In genomic region chr5:123843816-123844215, GRCm38 (mm10) we compare ENCODE assay signal across 29 mouse cellular contexts. TPM values are rescaled to one million over a fixed set of nuclear protein-coding genes. Genes with fewer than 3 reads are reported as not detected.
DNase-seq lines count a peak whose midpoint lies in the region; ATAC-seq and TF ChIP-seq lines count a peak whose summit lies in the region.
"Had no signal": no experiment of that assay in that cellular context is flagged by ENCODE, and none has a peak within 500 bp of the region (broad histone marks: within the 10 kb centered on the region; RNA-seq: fewer than 3 reads in every experiment).

No protein-coding gene starts in this region.

- ATAC-seq in hindbrain, postnatal 0 days = no peak
- ATAC-seq: activated CD4-positive, CD25-positive, alpha-beta regulatory T cell, adult 4 months; forebrain, embryonic 16.5 days; liver, postnatal 0 days; lung, postnatal 0 days had no signal

- WGBS in hindbrain, postnatal 0 days = 21% methylated on average over 4 of the region's 4 CpGs
- 45% methylated on average over 4 of the region's 4 CpGs for WGBS in hindbrain, embryonic 10.5 days

- no peak for TF ChIP-seq POLR2A in brain, embryonic 14.5 days (IDR thresholded peaks at IDR 0.05; ENCODE audit: borderline replicate concordance, extremely low read depth, insufficient read depth, insufficient read length, poor library complexity, severe bottlenecking)

- no peak overlapping the region for H3K4me2 ChIP-seq in hindbrain, postnatal 0 days (ENCODE audit: low read depth, low read length)
- H3K4me2 ChIP-seq: heart, embryonic 13.5 days; hindbrain, embryonic 14.5 days; liver, embryonic 11.5 days had no signal

- DNase-seq in hindbrain, postnatal 0 days (ENCODE audit: low spot score) = peak; percentile 46
- no peak for DNase-seq in hindbrain, embryonic 10.5 days (ENCODE audit: low spot score)
- peak; percentile 27 for DNase-seq in kidney, postnatal 10 days
- no peak for DNase-seq in kidney, postnatal 4 days
- DNase-seq in 3T3-L1 (ENCODE audit: low read depth, low spot score) = peak; percentile 32
- peak; percentile 40 for DNase-seq in brain, embryonic 14.5 days (ENCODE audit: low read depth)
- DNase-seq in layer of hippocampus, postnatal 14 days (ENCODE audit: low spot score in 2 of 2) = no peak
- DNase-seq: adrenal gland, postnatal 36 days; cerebellum, adult 18-20 months; cerebellum, postnatal 14 days; gastrocnemius, postnatal 14 days; kidney, adult 8-10 months; liver, postnatal 0 days; spleen, adult 18-20 months; thymus, adult 18-20 months; thymus, postnatal 4 days had no signal

- H3K4me1 ChIP-seq in hindbrain, postnatal 0 days (ENCODE audit: insufficient read depth, low read length) = no peaks in the 10 kb centered on the region
- no peaks in the 10 kb centered on the region for H3K4me1 ChIP-seq in hindbrain, embryonic 10.5 days (replicated peaks)
- H3K4me1 ChIP-seq: limb, embryonic 10.5 days had no signal

- H3K9ac ChIP-seq in hindbrain, postnatal 0 days (replicated peaks; ENCODE audit: low read length) = no peak overlapping the region
- H3K9ac ChIP-seq: heart, embryonic 13.5 days; hindbrain, embryonic 14.5 days; liver, postnatal 0 days had no signal

- H3K4me3 ChIP-seq in hindbrain, postnatal 0 days (ENCODE audit: low read length) = no peak overlapping the region
- H3K4me3 ChIP-seq in hindbrain, embryonic 10.5 days = no peak overlapping the region
- H3K4me3 ChIP-seq: forebrain, embryonic 10.5 days; heart, embryonic 13.5 days; limb, embryonic 10.5 days had no signal

- TF ChIP-seq CTCF in hindbrain, postnatal 0 days (IDR thresholded peaks at IDR 0.05; ENCODE audit: low read depth) = no peak
- TF ChIP-seq CTCF in brain, embryonic 14.5 days (IDR thresholded peaks at IDR 0.05; ENCODE audit: borderline replicate concordance, extremely low read depth, insufficient read depth, insufficient read length) = no peak

- no peaks in the 10 kb centered on the region for H3K27me3 ChIP-seq in hindbrain, postnatal 0 days (ENCODE audit: insufficient read depth, low read length)
- no peaks in the 10 kb centered on the region for H3K27me3 ChIP-seq in hindbrain, embryonic 10.5 days (ENCODE audit: insufficient read depth, poor library complexity, severe bottlenecking)
- H3K27me3 ChIP-seq: heart, embryonic 13.5 days had no signal

- H3K27ac ChIP-seq in hindbrain, postnatal 0 days = no peak overlapping the region
- no peak overlapping the region for H3K27ac ChIP-seq in hindbrain, embryonic 10.5 days
- H3K27ac ChIP-seq: forebrain, embryonic 10.5 days; heart, embryonic 13.5 days; hindbrain, embryonic 14.5 days; limb, embryonic 10.5 days; macrophage had no signal

- no peaks in the 10 kb centered on the region for H3K36me3 ChIP-seq in hindbrain, postnatal 0 days (ENCODE audit: insufficient read depth, low read length)
- H3K36me3 ChIP-seq in hindbrain, embryonic 10.5 days = no peaks in the 10 kb centered on the region
- H3K36me3 ChIP-seq: forebrain, embryonic 10.5 days; heart, embryonic 13.5 days; limb, embryonic 10.5 days had no signal

- H3K9me3 ChIP-seq in hindbrain, postnatal 0 days (ENCODE audit: low read length) = no peaks in the 10 kb centered on the region
- no peaks in the 10 kb centered on the region for H3K9me3 ChIP-seq in hindbrain, embryonic 10.5 days
- H3K9me3 ChIP-seq: forebrain, embryonic 10.5 days; heart, embryonic 13.5 days; limb, embryonic 10.5 days had no signal

RNA-seq across cellular contexts. Expression of gene Hcar2, which starts 21.5 kb away (rescaled TPM):
- not detected in 2 replicates for total RNA-seq in hindbrain, postnatal 0 days (2014; rRNA removed)
- not detected in 2 replicates for polyA plus RNA-seq in hindbrain, postnatal 0 days (2015; fragmentation: Nextera tagmentation; extraction: Ambion mirVana)
- polyA plus RNA-seq in hindbrain, embryonic 10.5 days (2016; fragmentation: Nextera tagmentation; extraction: Ambion mirVana) = 0.08 TPM in 1 of 2 replicates, not detected in the other
- polyA plus RNA-seq in brain, embryonic 14.5 days (2012; rRNA removed) = 0.07 and 0.30 TPM in 2 replicates
- under 1 TPM in 1 of 2 experiments, not detected in 1; 0.19 TPM for total RNA-seq in layer of hippocampus, postnatal 14 days (2021)
- total RNA-seq: gastrocnemius, postnatal 14 days had no signal
- polyA plus RNA-seq: activated CD4-positive, CD25-positive, alpha-beta regulatory T cell, adult 4 months; C2C12; embryonic facial prominence, embryonic 11.5 days; forebrain, embryonic 10.5 days; forebrain, embryonic 16.5 days; hindbrain, embryonic 14.5 days; limb, embryonic 10.5 days; liver, embryonic 11.5 days had no signal

RNA-seq across cellular contexts. Expression of gene Hcar1, which starts 36.0 kb away (rescaled TPM):
- total RNA-seq in hindbrain, postnatal 0 days (2014; rRNA removed) = 0.83 and 1.4 TPM in 2 replicates
- 0.63 and 0.88 TPM in 2 replicates for polyA plus RNA-seq in hindbrain, postnatal 0 days (2015; fragmentation: Nextera tagmentation; extraction: Ambion mirVana)
- not detected in 2 replicates for polyA plus RNA-seq in hindbrain, embryonic 10.5 days (2016; fragmentation: Nextera tagmentation; extraction: Ambion mirVana)
- polyA plus RNA-seq in brain, embryonic 14.5 days (2012; rRNA removed) = 0.23 and 0.48 TPM in 2 replicates
- under 1 TPM; 0.62 to 0.92 TPM for total RNA-seq in layer of hippocampus, postnatal 14 days (2021)
- total RNA-seq: monocyte, adult 5-6 weeks had no signal
- polyA plus RNA-seq: activated CD4-positive, CD25-positive, alpha-beta regulatory T cell, adult 4 months; forebrain, embryonic 10.5 days; limb, embryonic 10.5 days; macrophage; neural tube, embryonic 11.5 days had no signal

Comparison
In these comparisons a context has a peak if more than half of its experiments do, and no peak if none do; other contexts are left out.
1. DNase-seq: peak in hindbrain, postnatal 0 days (single experiment), kidney, postnatal 10 days (single experiment), 3T3-L1 (single experiment) and brain, embryonic 14.5 days (single experiment); none in hindbrain, embryonic 10.5 days (single experiment), kidney, postnatal 4 days (0 of 2) and layer of hippocampus, postnatal 14 days (0 of 2).